Mouse (Mus musculus) thymus, adult 2 months (tissue): ENCODE results near the gene Dchs1.

Experiments used
- CTCF ChIP-seq: fragments of 200-500 bp; IDR thresholded peaks from 2 replicates; pipeline ENCODE4 v1.5.1; 2012; ENCODE audit warnings: mild to moderate bottlenecking, control low read depth, low read length, moderate library complexity, borderline replicate concordance; ENCODE audit not compliant: control insufficient read depth, poor library complexity, insufficient read depth; ENCODE audit errors: extremely low read depth
- POLR2A ChIP-seq: fragments of 200-500 bp; IDR thresholded peaks from 2 replicates; pipeline ENCODE4 v1.6.1; 2012; ENCODE audit warnings: mild to moderate bottlenecking, low read length, control low read depth, moderate library complexity; ENCODE audit not compliant: control insufficient read depth, poor library complexity, insufficient read depth; ENCODE audit errors: extremely low read depth

DNA sequence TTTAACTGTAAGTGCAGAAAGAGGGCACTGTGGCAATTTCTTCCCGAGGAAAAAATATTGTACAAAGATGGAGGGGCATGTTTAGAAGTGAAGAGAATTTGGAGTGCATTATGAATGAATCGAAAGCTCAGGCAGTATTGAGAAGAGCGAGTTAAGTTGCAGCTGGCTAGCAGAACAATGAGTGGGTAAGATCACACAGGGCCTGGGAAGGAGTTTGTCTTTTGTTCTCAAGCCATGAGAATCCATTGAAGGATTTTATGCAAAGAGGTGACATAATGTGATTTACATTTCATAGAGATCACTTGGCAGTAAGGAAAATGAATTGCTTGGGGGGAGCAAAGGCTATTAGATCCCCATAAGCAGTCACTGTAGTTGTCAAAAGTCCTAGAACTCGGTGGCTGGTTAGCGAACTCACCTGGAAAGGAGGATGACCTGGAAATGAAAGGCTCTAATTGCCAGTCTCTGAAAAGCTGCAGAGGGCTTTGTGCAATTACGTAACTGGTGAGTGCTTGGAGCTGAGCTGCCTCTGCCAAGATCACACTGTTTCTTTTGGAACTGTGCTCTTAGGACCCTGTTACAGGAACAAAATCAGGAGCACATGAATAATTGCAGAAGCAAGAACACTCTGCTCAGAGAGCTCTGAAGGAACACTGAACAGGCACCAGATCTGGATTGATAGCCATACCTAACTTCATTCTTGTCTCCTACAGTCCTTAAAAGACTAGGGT, 58.6 kb downstream of the Dchs1 start:
- TF ChIP-seq CTCF (no peak), POLR2A (no peak)
